Mouse (Mus musculus) C3H10T1/2 (cell line): ENCODE data around the gene Spz1. TPM values are rescaled to one million over a fixed set of nuclear protein-coding genes. Genes with fewer than 3 reads are reported as not detected.

ENCODE experiments used
- polyA plus RNA-seq, 2 experiments: library from polyadenylated mRNA; unstranded; fragments of >200 nt; fragmentation: generic; extraction: Trizol; gene quantifications; one replicate each; pipeline ENCODE4 v1.2.1; 2012; ENCODE audit warnings: missing spikeins in 2 of 2

Spz1 gene
- polyA plus RNA-seq, result not detected

DNA sequence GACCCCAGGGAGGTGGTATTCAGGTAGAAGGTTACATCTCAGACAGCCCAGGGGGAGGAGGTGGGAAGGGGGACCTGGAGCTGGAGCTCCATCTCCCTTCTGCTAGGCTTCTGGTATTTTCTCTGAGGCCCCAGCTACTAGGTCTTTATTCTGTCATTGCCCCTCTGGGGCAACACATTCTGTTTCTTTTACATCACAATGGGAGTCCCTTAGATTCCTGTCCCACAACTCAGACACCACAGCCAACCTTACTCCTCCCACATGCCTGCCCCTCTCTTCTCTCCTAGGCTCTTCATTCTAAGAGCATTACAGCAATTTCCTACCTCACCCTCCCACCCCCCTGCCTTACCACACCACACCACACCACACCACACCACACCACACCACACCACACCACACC is at the start of gene Spz1:
TSS of gene Spz1 (minus strand) at position 101 of the 400 bp plus-strand sequence.

DNA sequence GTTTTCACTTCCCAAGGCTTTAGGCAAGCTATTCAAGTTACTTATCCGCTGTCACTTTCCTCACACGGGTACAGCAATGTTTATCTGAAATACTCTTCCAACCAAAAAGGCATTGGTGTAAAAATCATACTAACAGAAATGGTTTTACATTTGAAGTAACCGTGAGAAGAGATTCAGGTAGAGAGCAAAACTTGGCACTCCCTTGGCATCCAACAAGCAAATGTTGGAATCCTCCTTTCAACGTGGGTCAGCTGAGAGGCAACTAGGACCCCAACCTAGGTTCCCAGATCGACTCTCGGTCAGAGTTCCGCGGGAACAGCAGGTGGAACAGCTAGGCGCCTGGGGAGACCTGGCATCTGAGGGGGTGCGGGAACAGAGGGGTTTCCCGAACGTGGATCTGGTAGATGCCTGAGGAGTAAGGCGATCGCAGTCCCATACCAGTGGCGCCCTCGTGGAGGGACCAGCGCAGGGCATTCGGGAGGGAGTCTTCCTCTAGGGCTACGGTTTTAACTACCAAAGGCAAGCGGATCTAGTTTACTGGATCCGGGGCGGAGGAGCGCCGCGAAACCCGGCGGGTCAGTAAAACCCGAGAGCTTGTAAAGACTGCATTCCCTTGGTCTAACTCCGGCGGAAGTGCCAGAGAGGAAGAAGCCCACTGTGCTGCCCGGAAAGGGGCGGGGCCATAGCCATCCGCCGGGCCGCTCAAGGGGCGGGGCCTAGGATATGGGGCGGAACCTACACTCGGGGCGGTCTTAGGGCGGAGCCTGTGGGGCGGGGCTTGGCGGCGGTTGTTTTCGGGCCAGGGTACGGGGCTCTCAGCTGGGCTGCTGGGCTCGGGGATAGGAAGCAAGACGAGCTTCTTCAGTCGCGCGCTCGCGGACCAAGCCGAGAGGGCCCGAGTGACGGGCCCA is 34.6 kb upstream of the Spz1 start, which contains the start of gene Serinc5:
TSS of gene Serinc5 (plus strand) at position 781 of the 911 bp plus-strand sequence.

GRCm38 (mm10) chr13:92530721-92531211 is 45.2 kb downstream of the Spz1 start, which contains the start of gene Zfyve16:
Zfyve16 (minus strand) TSS chr13:92530868.

Other genes starting within 250 kb of the Spz1 start
- 1 to 10 TPM; 2.2 to 3.1 TPM for gene Dhfr, start 221.4 kb downstream of the Spz1 start, polyA plus RNA-seq
- 1 to 10 TPM in 1 of 2 experiments, under 1 TPM in 1; 0.70 to 4.9 TPM for gene Msh3, start 221.2 kb downstream of the Spz1 start, polyA plus RNA-seq
- not detected for gene Ankrd34b, start 150.3 kb downstream of the Spz1 start, polyA plus RNA-seq
- gene Fam151b, start 92.2 kb downstream of the Spz1 start, polyA plus RNA-seq, result under 1 TPM in 1 of 2 experiments, not detected in 1; 0.44 TPM
- gene Zfyve16, start 45.3 kb downstream of the Spz1 start, polyA plus RNA-seq, result 1 to 10 TPM in 1 of 2 experiments, under 1 TPM in 1; 0.14 to 1.9 TPM
- 1 to 10 TPM in 1 of 2 experiments, under 1 TPM in 1; 0.14 to 7.6 TPM for gene Serinc5, start 34.9 kb upstream of the Spz1 start, polyA plus RNA-seq
- not detected for gene Thbs4, start 218.6 kb upstream of the Spz1 start, polyA plus RNA-seq